Mouse (Mus musculus): ENCODE results near the gene Mapk13. TPM values are rescaled to one million over a fixed set of nuclear protein-coding genes. Genes with fewer than 3 reads are reported as not detected.
"Not testable (repeated sequence)": the region's sequence is repeated elsewhere in the genome, so short reads cannot be mapped to it uniquely, and the experiment has no call there.

The Mapk13 gene
- polyA plus RNA-seq, 1 experiment from 2014 or later = 259 TPM

GRCm38 (mm10) chr17:28769875-28770421 lies 851 bp downstream of the Mapk13 start:
- peaks cover 18% of the 10 kb centered on the region for H3K4me1 ChIP-seq (ENCODE audit: control insufficient read depth, insufficient read depth, low read length)
- H3K4me3 ChIP-seq (ENCODE audit: low read length) = peak overlapping the region; percentile 73
- peak; percentile 72 for ATAC-seq
- H3K9me3 ChIP-seq (ENCODE audit: control insufficient read depth, low read length) = no peaks in the 10 kb centered on the region
- peak overlapping the region; percentile 86 for H3K27ac ChIP-seq (ENCODE audit: low read length)
- WGBS = 3% methylated on average over 24 of the region's 24 CpGs
- H3K27me3 ChIP-seq (replicated peaks; ENCODE audit: control insufficient read depth, insufficient read depth, low read length) = no peaks in the 10 kb centered on the region
- 0 out of 2 replicates have a peak, but pooled peaks cover 6% of the 10 kb centered on the region for H3K36me3 ChIP-seq (ENCODE audit: control insufficient read depth, insufficient read depth, low read length)
- H3K4me2 ChIP-seq (ENCODE audit: low read depth, low read length) = peak overlapping the region; percentile 88
- peak overlapping the region; percentile 90 for H3K9ac ChIP-seq (ENCODE audit: low read depth, low read length)

GRCm38 (mm10) chr17:28771289-28771688 lies 2.2 kb downstream of the Mapk13 start:
- Histone ChIP-seq H3K4me3 (ENCODE audit: low read length) (peak overlapping the region; percentile 73), H3K27ac (ENCODE audit: low read length) (peak overlapping the region; percentile 86), H3K4me1 (ENCODE audit: control insufficient read depth, insufficient read depth, low read length) (peaks cover 15% of the 10 kb centered on the region), H3K4me2 (ENCODE audit: low read depth, low read length) (peak overlapping the region; percentile 88), H3K36me3 (ENCODE audit: control insufficient read depth, insufficient read depth, low read length) (peaks cover 13% of the 10 kb centered on the region), H3K9ac (ENCODE audit: low read depth, low read length) (peak overlapping the region; percentile 90; the same call in 1 of the 2 replicates), H3K27me3 (replicated peaks; ENCODE audit: control insufficient read depth, insufficient read depth, low read length) (no peaks in the 10 kb centered on the region), H3K9me3 (ENCODE audit: control insufficient read depth, low read length) (no peaks in the 10 kb centered on the region)
- ATAC-seq = peak; percentile 65
- 80% methylated on average over 5 of the region's 5 CpGs for WGBS

GRCm38 (mm10) chr17:28774303-28774702 lies 5.2 kb downstream of the Mapk13 start:
- not testable (repeated sequence) for ATAC-seq

GRCm38 (mm10) chr17:28775161-28775560 lies 6.1 kb downstream of the Mapk13 start:
- no peak overlapping the region for H3K27ac ChIP-seq (ENCODE audit: low read length)
- H3K4me2 ChIP-seq (ENCODE audit: low read depth, low read length) = no peak overlapping the region
- H3K9me3 ChIP-seq (ENCODE audit: control insufficient read depth, low read length) = no peaks in the 10 kb centered on the region
- no peak overlapping the region for H3K4me3 ChIP-seq (ENCODE audit: low read length)
- no peaks in the 10 kb centered on the region for H3K27me3 ChIP-seq (replicated peaks; ENCODE audit: control insufficient read depth, insufficient read depth, low read length)
- ATAC-seq = no peak
- 96% methylated on average over 4 of the region's 4 CpGs for WGBS
- H3K36me3 ChIP-seq (ENCODE audit: control insufficient read depth, insufficient read depth, low read length) = peaks cover 20% of the 10 kb centered on the region
- peaks cover 15% of the 10 kb centered on the region for H3K4me1 ChIP-seq (ENCODE audit: control insufficient read depth, insufficient read depth, low read length)
- H3K9ac ChIP-seq (ENCODE audit: low read depth, low read length) = no peak overlapping the region

More at GRCm38 (mm10) chr17:28774303-28774702, 5.2 kb downstream of the Mapk13 start:
- H3K4me2 ChIP-seq (ENCODE audit: low read depth, low read length); H3K9me3 ChIP-seq (ENCODE audit: control insufficient read depth, low read length); H3K9ac ChIP-seq (ENCODE audit: low read depth, low read length); H3K4me3 ChIP-seq (ENCODE audit: low read length); H3K27me3 ChIP-seq (replicated peaks; ENCODE audit: control insufficient read depth, insufficient read depth, low read length); H3K27ac ChIP-seq (ENCODE audit: low read length): not testable (repeated sequence)
- Histone ChIP-seq H3K4me1 (ENCODE audit: control insufficient read depth, insufficient read depth, low read length) (peaks cover 15% of the 10 kb centered on the region), H3K36me3 (ENCODE audit: control insufficient read depth, insufficient read depth, low read length) (peaks cover 15% of the 10 kb centered on the region)
- WGBS = 95% methylated on average over 9 of the region's 9 CpGs

- Histone ChIP-seq H3K4me1 (ENCODE audit: control insufficient read depth, insufficient read depth, low read length) (peaks cover 5% of the 10 kb centered on the region), H3K36me3 (ENCODE audit: control insufficient read depth, insufficient read depth, low read length) (peaks cover 20% of the 10 kb centered on the region), H3K4me3 (ENCODE audit: low read length) (no peak overlapping the region), H3K9me3 (ENCODE audit: control insufficient read depth, low read length) (no peaks in the 10 kb centered on the region), H3K27ac (ENCODE audit: low read length) (no peak overlapping the region), H3K4me2 (ENCODE audit: low read depth, low read length) (no peak overlapping the region), H3K27me3 (replicated peaks; ENCODE audit: control insufficient read depth, insufficient read depth, low read length) (no peaks in the 10 kb centered on the region), H3K9ac (ENCODE audit: low read depth, low read length) (no peak overlapping the region)
- WGBS = 97% methylated on average over 3 of the region's 3 CpGs
- no peak for ATAC-seq
Observed at GRCm38 (mm10) chr17:28776817-28777216, 7.7 kb downstream of the Mapk13 start.

- Histone ChIP-seq H3K4me3 (ENCODE audit: low read length) (no peak overlapping the region), H3K4me2 (ENCODE audit: low read depth, low read length) (no peak overlapping the region), H3K4me1 (ENCODE audit: control insufficient read depth, insufficient read depth, low read length) (peaks cover 5% of the 10 kb centered on the region), H3K27ac (ENCODE audit: low read length) (no peak overlapping the region), H3K9me3 (ENCODE audit: control insufficient read depth, low read length) (no peaks in the 10 kb centered on the region), H3K27me3 (replicated peaks; ENCODE audit: control insufficient read depth, insufficient read depth, low read length) (no peaks in the 10 kb centered on the region), H3K36me3 (ENCODE audit: control insufficient read depth, insufficient read depth, low read length) (peaks cover 20% of the 10 kb centered on the region), H3K9ac (ENCODE audit: low read depth, low read length) (no peak overlapping the region)
- 88% methylated on average over 16 of the region's 16 CpGs for WGBS
- ATAC-seq = no peak
Observed at GRCm38 (mm10) chr17:28777231-28778005, 8.3 kb downstream of the Mapk13 start.

- H3K27ac ChIP-seq (ENCODE audit: low read length) = no peak overlapping the region
- H3K9ac ChIP-seq (ENCODE audit: low read depth, low read length) = no peak overlapping the region
- H3K9me3 ChIP-seq (ENCODE audit: control insufficient read depth, low read length) = no peaks in the 10 kb centered on the region
- H3K4me2 ChIP-seq (ENCODE audit: low read depth, low read length) = no peak overlapping the region
- WGBS = 92% methylated on average over 3 of the region's 3 CpGs
- no peak overlapping the region for H3K4me3 ChIP-seq (ENCODE audit: low read length)
- peaks cover 14% of the 10 kb centered on the region for H3K36me3 ChIP-seq (ENCODE audit: control insufficient read depth, insufficient read depth, low read length)
- peaks cover 5% of the 10 kb centered on the region; the same call in 1 of the 2 replicates for H3K4me1 ChIP-seq (ENCODE audit: control insufficient read depth, insufficient read depth, low read length)
- no peak for ATAC-seq
- no peaks in the 10 kb centered on the region for H3K27me3 ChIP-seq (replicated peaks; ENCODE audit: control insufficient read depth, insufficient read depth, low read length)
Observed at GRCm38 (mm10) chr17:28779735-28780134, 10.6 kb downstream of the Mapk13 start.

- Histone ChIP-seq H3K36me3 (ENCODE audit: control insufficient read depth, insufficient read depth, low read length) (peaks cover 10% of the 10 kb centered on the region), H3K27me3 (replicated peaks; ENCODE audit: control insufficient read depth, insufficient read depth, low read length) (no peaks in the 10 kb centered on the region), H3K4me3 (ENCODE audit: low read length) (no peak overlapping the region), H3K4me2 (ENCODE audit: low read depth, low read length) (no peak overlapping the region), H3K27ac (ENCODE audit: low read length) (no peak overlapping the region), H3K4me1 (ENCODE audit: control insufficient read depth, insufficient read depth, low read length) (peaks cover 5% of the 10 kb centered on the region; the same call in 1 of the 2 replicates), H3K9me3 (ENCODE audit: control insufficient read depth, low read length) (no peaks in the 10 kb centered on the region), H3K9ac (ENCODE audit: low read depth, low read length) (no peak overlapping the region)
- ATAC-seq = 0 out of 2 replicates have a peak, but pooled peaks have one; percentile 16
- WGBS = 48% methylated on average over 3 of the region's 3 CpGs
Observed at GRCm38 (mm10) chr17:28780836-28781235, 11.7 kb downstream of the Mapk13 start.

GRCm38 (mm10) chr17:28781290-28782045 lies 12.4 kb downstream of the Mapk13 start:
- ATAC-seq = peak; percentile 45; the same call in 1 of the 2 replicates
- Histone ChIP-seq H3K4me1 (ENCODE audit: control insufficient read depth, insufficient read depth, low read length) (peaks cover 5% of the 10 kb centered on the region; the same call in 1 of the 2 replicates), H3K9ac (ENCODE audit: low read depth, low read length) (no peak overlapping the region), H3K27ac (ENCODE audit: low read length) (no peak overlapping the region), H3K4me3 (ENCODE audit: low read length) (no peak overlapping the region), H3K27me3 (replicated peaks; ENCODE audit: control insufficient read depth, insufficient read depth, low read length) (no peaks in the 10 kb centered on the region), H3K36me3 (ENCODE audit: control insufficient read depth, insufficient read depth, low read length) (0 out of 2 replicates have a peak, but pooled peaks cover 5% of the 10 kb centered on the region), H3K4me2 (ENCODE audit: low read depth, low read length) (no peak overlapping the region), H3K9me3 (ENCODE audit: control insufficient read depth, low read length) (no peaks in the 10 kb centered on the region)
- 52% methylated on average over 9 of the region's 9 CpGs for WGBS
